Mouse (Mus musculus) forebrain, embryonic 14.5 days (tissue): ENCODE measurements around the gene Wrnip1. TPM values are rescaled to one million over a fixed set of nuclear protein-coding genes. Genes with fewer than 3 reads are reported as not detected.

Experiments used
- ATAC-seq: fragments of 200-750 bp; cut with Nextera tagmentation; 2 replicates; pipeline ENCODE4 v1.8.0; 2017; ENCODE audit warnings: mild to moderate bottlenecking, moderate library complexity
- DNase-seq: peaks from one replicate; pipeline ENCODE4 v3.0.0-alpha.2; 2015; ENCODE audit warnings: low spot score
- H3K27ac ChIP-seq: fragments of 300-500 bp; sonication (generic); 2 replicates; pipeline ENCODE4 v1.5.1; 2014; ENCODE audit warnings: low read depth, mild to moderate bottlenecking, control low read depth, low read length, moderate library complexity
- H3K27me3 ChIP-seq: fragments of 300-500 bp; sonication (generic); replicated peaks from 2 replicates; pipeline ENCODE4 v1.6.1; 2014; ENCODE audit warnings: low read length, control low read depth, mixed read lengths; ENCODE audit not compliant: control insufficient read depth, insufficient read depth
- H3K36me3 ChIP-seq: fragments of 300-500 bp; sonication (generic); 2 replicates; pipeline ENCODE4 v1.6.1; 2014; ENCODE audit warnings: low read length, control low read depth; ENCODE audit not compliant: control insufficient read depth, insufficient read depth
- H3K4me1 ChIP-seq: fragments of 300-500 bp; sonication (generic); 2 replicates; pipeline ENCODE4 v1.6.1; 2014; ENCODE audit warnings: antibody characterized with exemption, low read length, control low read depth; ENCODE audit not compliant: control insufficient read depth, insufficient read depth
- H3K4me2 ChIP-seq: fragments of 300-500 bp; sonication (generic); 2 replicates; pipeline ENCODE4 v1.6.1; 2014; ENCODE audit warnings: mild to moderate bottlenecking, control low read depth, low read length
- H3K4me3 ChIP-seq: fragments of 300-500 bp; sonication (generic); 2 replicates; pipeline ENCODE4 v1.5.1; 2014; ENCODE audit warnings: low read depth, low read length, control low read depth
- H3K9ac ChIP-seq: fragments of 300-500 bp; sonication (generic); 2 replicates; pipeline ENCODE4 v1.6.1; 2014; ENCODE audit warnings: mild to moderate bottlenecking, low read length, control low read depth, moderate library complexity
- H3K9me3 ChIP-seq: fragments of 300-500 bp; sonication (generic); replicated peaks from 2 replicates; pipeline ENCODE4 v1.6.1; 2016; ENCODE audit warnings: low read length, control low read depth, mixed read lengths; ENCODE audit not compliant: control insufficient read depth
- WGBS: fragments of 180-500 bp; shearing (Covaris S2); extraction: QIAGEN DNeasy Blood & Tissue Kit; methylation state at CpG from one replicate; pipeline ENCODE4 v1.1.7; 2014; 5-methylcytosine and 5-hydroxymethylcytosine counted together
- polyA plus RNA-seq: library from polyadenylated mRNA; unstranded; fragments of >200 nt; fragmentation: Nextera tagmentation; extraction: Ambion mirVana; gene quantifications from 2 replicates; pipeline ENCODE4 v1.2.1, GENCODE M21; 2014

Wrnip1 gene
- polyA plus RNA-seq, 1 experiment from 2014 or later, result 19.1 TPM

GRCm38 (mm10) chr13:32823126-32823525 lies 21.3 kb downstream of the Wrnip1 start:
- H3K27me3 ChIP-seq, result no peaks in the 10 kb centered on the region
- H3K9ac ChIP-seq, result no peak overlapping the region
- H3K36me3 ChIP-seq, result peaks cover 40% of the 10 kb centered on the region
- H3K4me2 ChIP-seq, result no peak overlapping the region
- DNase-seq, result no peak
- no peak for ATAC-seq
- WGBS, result 88% methylated on average over 6 of the region's 6 CpGs
- H3K4me1 ChIP-seq, result no peaks in the 10 kb centered on the region
- no peak overlapping the region for H3K4me3 ChIP-seq
- H3K9me3 ChIP-seq, result no peaks in the 10 kb centered on the region
- H3K27ac ChIP-seq, result no peak overlapping the region

- WGBS, result 81% methylated on average over 6 of the region's 6 CpGs
- H3K27me3 ChIP-seq, result no peaks in the 10 kb centered on the region
- ATAC-seq, result no peak
These were observed 22.8 kb downstream of the Wrnip1 start for GRCm38 (mm10) chr13:32824377-32825330.

GRCm38 (mm10) chr13:32825546-32825945 lies 23.7 kb downstream of the Wrnip1 start:
- no peaks in the 10 kb centered on the region for H3K27me3 ChIP-seq
- WGBS, result 92% methylated on average over 8 of the region's 8 CpGs
- H3K4me2 ChIP-seq, result no peak overlapping the region
- ATAC-seq (no peak), DNase-seq (no peak)
- peaks cover 17% of the 10 kb centered on the region; the same call in 1 of the 2 replicates for H3K36me3 ChIP-seq
- no peaks in the 10 kb centered on the region for H3K4me1 ChIP-seq
- no peak overlapping the region for H3K9ac ChIP-seq
- H3K4me3 ChIP-seq, result no peak overlapping the region
- H3K9me3 ChIP-seq, result no peaks in the 10 kb centered on the region
- H3K27ac ChIP-seq, result no peak overlapping the region

More at GRCm38 (mm10) chr13:32824377-32825330, 22.8 kb downstream of the Wrnip1 start:
- H3K4me1 ChIP-seq, result no peaks in the 10 kb centered on the region
- H3K4me2 ChIP-seq, result no peak overlapping the region
- H3K27ac ChIP-seq, result no peak overlapping the region
- H3K36me3 ChIP-seq, result peaks cover 26% of the 10 kb centered on the region; the same call in 1 of the 2 replicates
- no peak for DNase-seq
- no peak overlapping the region for H3K9ac ChIP-seq
- H3K9me3 ChIP-seq, result no peaks in the 10 kb centered on the region
- H3K4me3 ChIP-seq, result no peak overlapping the region

- WGBS, result 82% methylated on average over 3 of the region's 3 CpGs
- H3K9me3 ChIP-seq, result no peaks in the 10 kb centered on the region
- ATAC-seq, result no peak
These were observed 25.4 kb downstream of the Wrnip1 start for GRCm38 (mm10) chr13:32827111-32827822.

GRCm38 (mm10) chr13:32827951-32828350 lies 26.1 kb downstream of the Wrnip1 start:
- WGBS, result 50% methylated on average over 4 of the region's 4 CpGs
- peak; percentile 43 for DNase-seq
- Histone ChIP-seq H3K36me3 (no peaks in the 10 kb centered on the region; the same call in 1 of the 2 replicates), H3K4me1 (no peaks in the 10 kb centered on the region), H3K4me2 (no peak overlapping the region), H3K9ac (no peak overlapping the region), H3K27me3 (no peaks in the 10 kb centered on the region), H3K27ac (no peak overlapping the region), H3K4me3 (no peak overlapping the region), H3K9me3 (no peaks in the 10 kb centered on the region)
- ATAC-seq, result peak; percentile 55; the same call in 1 of the 2 replicates

More at GRCm38 (mm10) chr13:32827111-32827822, 25.4 kb downstream of the Wrnip1 start:
- H3K4me1 ChIP-seq, result no peaks in the 10 kb centered on the region
- H3K36me3 ChIP-seq, result peaks cover 4% of the 10 kb centered on the region; the same call in 1 of the 2 replicates
- no peak overlapping the region for H3K27ac ChIP-seq
- H3K27me3 ChIP-seq, result no peaks in the 10 kb centered on the region
- no peak overlapping the region for H3K4me2 ChIP-seq
- H3K4me3 ChIP-seq, result no peak overlapping the region
- no peak overlapping the region for H3K9ac ChIP-seq
- no peak for DNase-seq

- WGBS, result 91% methylated on average over 4 of the region's 4 CpGs
- no peak for DNase-seq
- Histone ChIP-seq H3K4me2 (no peak overlapping the region), H3K9ac (no peak overlapping the region), H3K27ac (no peak overlapping the region), H3K4me3 (no peak overlapping the region), H3K27me3 (no peaks in the 10 kb centered on the region), H3K9me3 (no peaks in the 10 kb centered on the region), H3K36me3 (no peaks in the 10 kb centered on the region), H3K4me1 (no peaks in the 10 kb centered on the region)
- ATAC-seq, result no peak
These were observed 27.0 kb downstream of the Wrnip1 start for GRCm38 (mm10) chr13:32828886-32829285.

GRCm38 (mm10) chr13:32831505-32832273 lies 29.9 kb downstream of the Wrnip1 start:
- Histone ChIP-seq H3K4me3 (no peak overlapping the region), H3K4me2 (no peak overlapping the region), H3K36me3 (no peaks in the 10 kb centered on the region), H3K9ac (no peak overlapping the region), H3K4me1 (no peaks in the 10 kb centered on the region), H3K9me3 (no peaks in the 10 kb centered on the region), H3K27me3 (no peaks in the 10 kb centered on the region), H3K27ac (no peak overlapping the region)
- WGBS, result 80% methylated on average over 3 of the region's 3 CpGs
- DNase-seq, result no peak
- ATAC-seq, result no peak

- Histone ChIP-seq H3K27ac (no peak overlapping the region), H3K4me1 (no peaks in the 10 kb centered on the region), H3K4me2 (no peak overlapping the region), H3K9ac (no peak overlapping the region), H3K4me3 (no peak overlapping the region), H3K27me3 (no peaks in the 10 kb centered on the region), H3K9me3 (no peaks in the 10 kb centered on the region), H3K36me3 (no peaks in the 10 kb centered on the region)
- WGBS, result 70% methylated on average over 3 of the region's 3 CpGs
- DNase-seq (no peak), ATAC-seq (no peak)
These were observed 30.9 kb downstream of the Wrnip1 start for GRCm38 (mm10) chr13:32832776-32833175.
